Mouse (Mus musculus) MN1 (cell line): Measurements from ENCODE around the gene Hsf5.

ENCODE experiments used
- DNase-seq: peaks from one replicate; pipeline ENCODE4 v3.0.0-alpha.2; 2016; ENCODE audit warnings: low spot score

Hsf5 gene

DNA sequence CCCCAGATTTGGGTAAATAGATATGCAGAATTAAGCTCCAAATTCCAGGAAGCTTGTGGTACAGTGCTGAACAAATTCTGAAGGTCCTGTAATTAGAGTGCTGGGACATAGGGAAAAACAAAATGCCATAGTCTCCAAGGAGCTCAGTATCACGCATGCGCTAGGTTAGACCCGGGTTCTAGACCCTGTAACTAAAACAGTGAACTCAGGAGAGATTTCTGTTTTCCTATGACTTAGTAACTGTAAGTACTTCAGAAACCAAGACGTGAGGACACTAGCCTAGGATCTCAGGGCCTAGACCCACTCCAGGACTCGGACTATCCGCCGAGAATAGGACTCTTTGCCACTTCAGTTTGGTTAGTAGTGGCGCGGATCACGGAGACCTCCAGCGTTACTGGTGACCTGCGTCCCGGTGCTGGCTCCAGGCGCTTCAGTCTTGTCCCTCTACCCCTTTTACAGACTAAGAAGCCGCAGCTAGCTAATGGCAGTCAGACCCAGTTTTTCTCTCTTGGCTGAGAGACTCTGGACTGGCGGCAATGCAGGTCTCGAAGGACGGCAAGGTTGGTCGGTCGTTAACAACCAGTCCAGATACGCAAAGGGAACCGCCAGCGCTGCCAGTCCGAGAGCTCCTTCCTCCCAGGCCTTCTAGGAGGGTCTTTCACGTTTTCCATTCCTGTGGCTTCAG lies 26.0 kb upstream of the Hsf5 start:
- DNase-seq = peak; percentile 34

DNA sequence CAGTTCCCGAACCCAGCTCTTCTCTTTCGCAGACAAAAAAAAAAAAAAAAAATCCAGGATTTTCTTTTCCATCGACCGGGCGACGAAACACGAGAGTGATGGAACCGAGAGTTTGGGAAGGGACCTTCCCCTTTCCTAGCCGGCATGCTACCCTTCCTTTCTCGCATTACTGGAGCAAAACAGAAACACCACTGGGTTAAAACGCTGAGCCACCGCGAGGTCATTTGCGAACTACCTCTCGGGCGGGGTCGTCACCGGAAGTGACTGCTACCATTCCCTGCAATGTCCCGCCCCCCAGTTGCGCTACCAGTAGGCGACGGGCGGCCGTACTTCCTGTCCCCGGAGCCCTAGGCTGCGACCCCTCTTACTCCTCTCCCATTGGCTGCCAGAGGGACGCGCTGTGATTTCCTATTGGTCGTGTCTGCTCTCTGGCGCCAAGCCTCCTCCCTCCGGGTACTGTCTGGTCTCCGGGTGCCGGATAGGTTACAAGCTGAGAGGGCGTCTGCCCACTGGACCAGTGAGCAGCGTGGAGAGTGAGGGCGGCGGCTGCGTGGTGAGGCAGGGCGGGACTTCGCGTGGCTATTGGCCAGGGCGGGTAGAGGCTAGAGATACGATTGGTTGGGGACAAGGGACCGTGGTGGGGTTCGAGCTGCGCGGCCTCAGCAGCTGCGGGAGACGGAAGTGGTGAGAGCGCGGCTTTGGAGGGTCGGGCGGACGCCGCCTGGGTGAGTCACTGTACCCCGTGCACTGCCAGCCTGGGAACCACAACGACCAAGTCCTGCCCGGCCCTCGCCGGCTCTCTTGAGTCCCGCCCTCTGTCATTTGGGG lies 25.2 kb upstream of the Hsf5 start, which contains the start of gene Mtmr4:
Gene Mtmr4, plus strand, starts transcription at position 637 of the 828 bp plus-strand sequence.
- peak; percentile 98 for DNase-seq

DNA sequence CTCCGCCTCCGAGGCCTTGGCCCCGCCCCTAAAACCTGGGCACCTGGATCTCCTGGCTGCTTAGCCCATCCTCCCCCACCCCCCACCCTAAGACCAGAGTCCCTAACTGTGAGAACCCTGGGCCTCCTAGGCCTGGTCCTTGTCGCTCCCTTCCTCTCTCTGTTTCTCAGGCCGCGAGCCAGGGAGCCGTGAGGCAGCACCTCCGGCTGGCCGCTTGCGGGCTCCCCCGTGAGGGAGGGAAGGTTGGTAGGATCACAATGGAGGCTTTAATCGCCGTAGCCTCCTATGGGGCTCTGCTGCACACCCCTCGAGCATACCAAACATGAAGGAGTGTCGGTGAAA lies 24.6 kb upstream of the Hsf5 start:
- DNase-seq = no peak

DNA sequence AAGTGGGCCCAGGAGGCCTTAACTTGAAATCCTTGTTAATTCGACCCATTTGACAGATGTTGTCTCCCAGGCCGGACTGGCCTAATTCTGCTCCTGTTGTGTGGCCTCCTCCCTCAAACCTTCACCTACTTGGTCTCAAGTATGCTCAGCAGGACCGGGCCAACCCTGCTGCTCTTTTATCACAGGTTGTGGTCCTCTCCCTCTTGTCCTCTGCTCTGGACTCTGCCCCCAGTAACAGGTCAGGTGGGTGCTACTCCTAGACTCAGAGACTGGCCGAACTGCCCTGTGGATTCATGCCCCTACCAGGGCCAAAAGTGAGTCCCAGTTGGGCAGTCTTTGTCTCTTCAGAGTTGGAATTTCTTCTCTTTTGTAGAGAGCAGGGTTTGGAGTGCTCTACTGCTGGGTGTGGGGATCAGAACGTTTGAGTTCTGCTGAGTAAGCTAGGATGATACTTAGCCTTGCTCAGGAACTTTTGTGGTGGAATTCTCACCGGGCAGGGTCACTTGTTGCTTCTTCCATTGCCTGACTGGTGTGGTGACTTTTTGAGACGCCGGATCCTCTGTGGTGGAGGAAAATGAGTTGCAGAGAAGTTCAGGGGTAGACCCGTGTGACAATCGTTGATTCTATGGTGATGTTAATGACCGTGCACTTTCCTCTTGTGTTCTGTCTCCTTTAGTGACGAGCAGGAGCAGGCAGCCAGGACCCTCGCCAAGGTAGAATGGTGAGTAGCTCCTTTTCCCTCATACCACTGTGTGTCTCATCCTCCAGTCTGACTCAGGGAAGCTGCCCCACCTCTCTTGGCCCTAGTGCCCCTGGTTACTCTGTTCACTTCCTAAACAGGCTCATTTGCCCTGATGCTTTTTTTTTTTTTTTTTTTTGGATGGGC lies 24.0 kb upstream of the Hsf5 start:
- no peak for DNase-seq

DNA sequence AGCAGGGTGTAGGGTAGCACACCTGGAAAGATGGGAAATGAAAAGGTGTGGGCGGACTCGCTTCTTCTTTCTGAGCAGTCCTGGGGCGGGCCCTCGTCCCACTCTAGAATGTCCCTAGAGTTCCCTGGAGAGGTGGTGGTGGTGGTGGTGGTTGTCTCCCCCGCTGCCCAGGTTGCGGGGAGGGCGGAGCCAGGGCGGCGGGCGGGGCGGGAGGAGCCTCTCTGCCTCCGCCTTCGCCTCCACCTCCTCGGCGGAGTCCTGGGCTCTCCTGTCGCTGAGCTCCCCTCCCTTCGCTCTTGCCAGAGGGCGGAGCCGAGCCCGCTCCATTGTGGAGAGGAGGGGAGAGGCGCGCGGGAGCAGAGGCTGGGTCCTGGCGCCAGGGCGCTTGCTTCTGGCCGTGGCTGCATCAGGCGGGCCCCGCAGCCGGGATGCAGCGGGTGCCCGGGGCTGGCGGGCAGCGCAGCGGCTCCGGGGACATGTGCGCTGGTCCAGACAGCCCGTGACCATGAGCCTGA lies 21.6 kb upstream of the Hsf5 start:
- DNase-seq = peak; percentile 85

DNA sequence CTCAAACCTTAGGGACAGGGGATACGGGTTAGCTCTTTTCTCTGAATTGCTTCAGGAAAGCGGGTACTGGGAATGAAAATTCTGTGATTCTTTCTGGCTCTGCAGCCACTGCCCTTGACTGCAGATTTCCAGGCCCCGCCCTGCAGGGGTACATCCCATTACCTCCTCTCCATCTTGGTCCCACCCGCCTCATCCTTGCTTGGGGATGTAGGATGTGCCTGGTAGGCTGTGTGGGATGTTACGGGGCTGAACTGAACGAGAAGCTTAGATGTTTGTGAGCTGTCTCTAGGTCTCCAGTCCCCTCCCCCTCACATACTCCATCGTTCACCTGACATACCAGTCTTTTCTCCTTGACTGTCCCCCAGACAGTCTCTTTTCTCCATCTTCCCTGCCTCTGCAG lies 21.0 kb upstream of the Hsf5 start:
- peak; percentile 23 for DNase-seq

DNA sequence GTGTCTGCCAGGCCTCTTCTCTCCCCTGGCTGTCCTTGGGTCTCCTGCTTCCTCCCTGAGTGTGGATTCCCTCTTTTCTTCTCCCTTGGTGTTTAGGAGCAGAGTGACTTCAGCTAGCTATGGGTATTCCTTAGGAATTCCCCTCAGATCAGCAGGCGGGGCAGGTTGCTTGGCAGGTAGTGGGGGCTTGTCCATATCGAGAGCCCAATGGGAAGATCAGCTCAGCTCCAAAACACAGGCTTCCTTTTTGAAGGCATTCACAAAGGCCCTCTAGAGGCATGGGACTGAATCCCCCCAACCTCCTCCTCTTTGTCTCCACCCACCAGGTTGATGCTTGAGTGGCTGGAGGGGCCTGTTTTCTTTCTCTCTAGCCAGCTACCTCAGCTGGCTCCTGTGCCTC lies 20.5 kb upstream of the Hsf5 start:
- peak; percentile 23 for DNase-seq

DNA sequence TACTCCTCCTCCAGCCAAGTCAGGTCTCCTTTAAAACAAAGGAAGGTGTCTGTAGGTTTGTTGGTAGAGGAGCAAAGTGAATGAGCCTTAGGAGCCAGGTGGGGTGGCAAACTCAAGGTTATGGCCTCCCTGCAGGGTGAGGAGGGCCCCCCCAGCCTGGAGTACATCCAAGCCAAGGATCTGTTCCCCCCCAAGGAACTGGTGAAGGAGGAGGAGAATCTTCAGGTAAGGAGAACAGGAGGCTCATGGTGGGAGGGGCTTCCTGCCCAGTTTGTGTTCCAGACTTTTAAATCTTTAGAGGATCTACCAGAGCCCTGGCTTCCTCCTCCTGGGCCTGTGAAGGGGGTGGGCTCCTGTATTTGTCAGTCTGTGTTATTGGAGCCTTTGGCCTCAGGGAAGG lies 19.9 kb upstream of the Hsf5 start:
- DNase-seq = no peak

DNA sequence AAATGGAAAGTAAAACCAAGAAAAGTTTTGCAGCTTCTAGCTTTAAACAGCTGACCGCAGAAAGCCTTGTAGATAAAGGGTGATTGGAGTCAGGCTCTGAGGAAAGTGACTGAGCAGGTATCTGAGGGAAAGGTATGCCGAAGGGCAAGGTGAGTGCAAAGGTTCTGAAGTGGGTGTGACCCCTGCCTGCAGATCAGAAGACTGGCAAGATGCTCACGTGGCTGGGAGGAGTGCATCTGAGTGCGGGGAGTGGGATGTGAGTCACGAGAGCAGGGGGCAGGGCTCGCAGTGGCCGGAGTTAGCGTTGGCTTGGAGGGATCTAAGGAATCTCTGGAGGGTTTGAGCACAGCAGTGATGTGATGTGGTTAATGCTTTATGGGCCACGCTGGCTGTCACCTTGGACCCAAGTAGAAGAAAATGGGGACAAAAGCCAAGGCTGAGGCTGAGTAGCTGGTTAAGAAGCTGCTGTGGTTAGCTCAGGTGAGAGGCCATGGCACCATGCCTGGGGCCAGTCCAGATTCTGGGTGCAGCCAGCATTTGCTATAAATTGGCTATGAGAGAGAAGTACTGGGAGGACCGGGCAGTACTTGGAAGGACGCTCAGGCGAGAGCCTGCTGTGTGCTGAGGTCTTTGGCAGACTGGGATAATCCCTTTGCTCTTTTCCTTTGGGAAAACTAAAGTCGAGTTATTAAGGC lies 17.4 kb upstream of the Hsf5 start:
- DNase-seq = no peak

DNA sequence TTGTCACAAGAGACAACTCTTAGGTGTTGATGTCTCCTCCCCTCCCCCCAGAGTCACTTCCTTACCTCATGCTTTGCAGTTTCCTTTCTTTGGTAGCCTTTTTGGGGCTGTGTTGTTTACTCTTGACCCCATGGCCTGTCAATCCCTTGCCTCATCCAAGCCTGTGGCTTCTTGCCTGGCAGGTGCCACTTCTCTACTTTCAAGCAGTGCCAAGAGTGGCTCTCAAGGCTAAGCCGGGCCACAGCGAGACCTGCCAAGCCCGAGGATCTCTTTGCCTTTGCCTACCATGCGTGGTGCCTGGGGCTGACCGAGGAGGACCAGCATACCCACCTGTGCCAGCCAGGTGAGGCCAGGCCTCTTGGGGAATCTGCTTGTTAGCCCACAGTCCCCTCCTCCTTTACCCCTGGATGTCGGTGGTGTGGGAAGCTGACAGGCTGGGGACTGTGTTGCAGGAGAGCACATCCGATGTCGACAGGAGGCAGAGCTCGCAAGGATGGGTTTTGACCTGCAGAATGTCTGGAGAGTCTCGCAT lies 16.6 kb upstream of the Hsf5 start:
- DNase-seq = no peak

DNA sequence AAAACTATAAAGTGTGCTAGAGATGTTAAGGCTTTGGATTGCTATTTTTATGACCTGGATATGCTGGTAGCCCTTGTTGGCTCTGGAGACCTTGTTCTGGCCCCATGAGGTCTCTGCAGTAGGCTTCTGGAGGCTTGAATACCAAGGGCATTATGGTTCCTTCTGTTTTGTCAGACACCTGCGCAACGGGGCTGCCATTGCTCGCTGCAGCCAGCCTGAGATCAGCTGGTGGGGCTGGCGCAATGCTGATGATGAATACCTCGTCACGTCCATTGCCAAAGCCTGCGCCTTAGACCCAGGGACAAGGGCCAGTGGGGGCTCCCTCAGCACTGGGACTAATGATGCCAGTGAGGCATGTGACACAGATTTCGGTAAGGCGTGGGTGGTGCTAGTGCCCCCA lies 14.7 kb upstream of the Hsf5 start:
- no peak for DNase-seq

DNA sequence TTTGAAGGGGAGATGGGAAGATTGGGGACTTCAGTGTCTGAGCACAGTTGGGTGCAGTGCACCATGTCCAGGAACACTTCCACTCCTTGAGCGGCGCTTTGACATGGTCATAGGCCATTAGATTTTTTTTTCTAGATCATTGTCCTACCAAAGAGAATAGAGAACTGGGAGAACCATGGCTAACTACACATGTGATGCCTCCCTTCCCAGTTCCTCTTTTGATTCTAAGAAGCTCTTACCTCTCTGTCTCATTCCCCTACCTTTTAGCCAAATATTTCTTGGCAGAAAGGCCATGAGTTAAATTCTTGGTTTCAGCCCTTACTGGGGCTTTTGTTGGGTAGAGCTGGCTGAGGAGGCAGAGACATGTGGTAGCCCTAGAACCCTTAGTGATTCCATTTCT lies 13.4 kb upstream of the Hsf5 start:
- no peak for DNase-seq

DNA sequence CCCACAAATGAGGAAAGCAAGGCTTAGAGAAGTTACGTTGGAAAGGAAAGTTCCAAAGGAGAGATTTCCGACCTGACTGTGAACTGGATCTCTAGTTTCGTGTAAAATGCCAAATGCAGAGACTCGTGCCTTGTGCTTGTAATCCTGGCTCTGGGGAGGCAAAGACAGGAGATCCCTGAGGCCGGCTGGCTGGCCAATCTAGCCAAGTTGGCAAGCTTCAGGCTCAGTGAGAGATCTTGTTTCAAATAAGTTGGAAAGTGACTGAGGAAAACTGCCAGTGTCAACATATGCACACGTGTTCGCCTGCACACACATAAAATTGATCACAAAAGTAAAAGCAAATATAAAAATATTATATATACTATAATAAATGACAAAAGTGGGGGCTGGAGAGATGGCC lies 7.7 kb upstream of the Hsf5 start:
- DNase-seq = no peak

DNA sequence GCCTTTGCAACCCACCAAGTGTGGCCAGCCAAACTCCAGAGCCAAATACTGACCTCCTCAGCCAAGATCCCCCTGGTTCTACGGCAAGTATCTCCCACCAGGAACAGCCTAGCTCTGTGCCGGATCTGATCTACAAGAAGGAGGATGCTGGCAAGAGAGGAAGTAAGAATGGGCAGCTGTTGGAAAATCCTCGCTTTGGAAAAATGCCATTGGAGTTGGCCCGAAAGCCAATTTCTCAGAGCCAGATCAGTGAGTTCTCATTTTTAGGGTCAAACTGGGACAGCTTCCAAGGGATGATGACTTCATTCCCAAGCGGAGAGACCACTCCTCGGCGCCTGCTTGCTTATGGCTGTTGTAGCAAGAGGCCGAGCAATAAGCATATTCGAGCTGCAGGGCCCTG lies 5.4 kb upstream of the Hsf5 start:
- no peak for DNase-seq

DNA sequence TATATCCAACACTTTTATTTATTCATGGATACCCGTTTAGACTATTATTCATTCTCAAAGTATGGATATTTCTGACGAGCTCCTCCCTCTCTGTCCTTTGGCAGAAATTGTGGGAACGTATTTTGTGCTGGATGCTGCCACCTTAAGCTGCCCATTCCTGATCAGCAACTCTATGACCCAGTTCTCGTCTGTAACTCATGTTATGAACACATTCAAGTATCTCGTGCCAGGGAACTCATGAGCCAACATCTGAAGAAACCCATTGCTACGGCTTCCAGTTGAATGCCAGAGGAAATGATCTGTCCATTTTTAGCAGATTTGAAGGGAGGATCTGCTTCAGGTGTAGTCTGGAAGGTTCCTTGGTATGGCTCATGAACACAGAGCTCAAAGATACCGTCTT lies 3.0 kb upstream of the Hsf5 start:
- DNase-seq = no peak

DNA sequence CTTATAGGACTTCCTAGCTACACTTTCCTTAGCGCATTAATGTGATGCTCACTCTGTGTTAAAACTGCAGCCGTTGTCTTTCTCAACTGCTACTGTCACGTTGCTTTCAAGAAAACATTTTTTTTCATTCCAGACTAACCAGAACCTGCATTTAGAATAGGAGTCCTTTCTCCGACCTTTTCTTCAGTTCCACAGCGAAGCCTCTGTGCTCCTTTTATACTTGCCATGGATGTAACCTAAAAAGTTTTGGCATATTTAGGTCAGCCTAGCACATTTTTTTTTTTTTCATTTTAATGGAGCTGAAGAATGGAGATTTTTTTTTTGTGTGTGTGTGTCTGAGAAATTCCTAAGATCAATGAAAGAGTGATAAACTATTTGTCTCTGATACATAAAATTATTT lies 1.4 kb upstream of the Hsf5 start:
- DNase-seq = no peak

DNA sequence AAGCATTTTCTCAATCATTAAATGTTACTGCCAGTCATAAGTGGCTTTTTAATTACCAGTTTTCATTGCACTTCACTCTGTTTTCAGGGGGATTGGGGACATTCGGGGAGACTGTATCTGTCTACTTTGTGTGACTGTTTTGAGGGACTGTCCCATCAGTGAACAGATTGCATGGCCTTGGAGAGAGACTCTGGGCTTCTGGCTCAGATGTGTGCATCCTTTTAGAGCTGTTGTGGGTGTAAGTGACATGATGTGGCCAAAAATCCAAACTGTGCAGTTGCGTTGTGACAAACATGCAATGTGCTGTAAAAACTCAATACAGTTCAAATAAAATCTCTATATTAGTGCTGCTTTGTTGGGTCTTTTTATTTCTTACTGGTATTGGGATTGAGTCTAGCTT lies 1.0 kb upstream of the Hsf5 start:
- no peak for DNase-seq

DNA sequence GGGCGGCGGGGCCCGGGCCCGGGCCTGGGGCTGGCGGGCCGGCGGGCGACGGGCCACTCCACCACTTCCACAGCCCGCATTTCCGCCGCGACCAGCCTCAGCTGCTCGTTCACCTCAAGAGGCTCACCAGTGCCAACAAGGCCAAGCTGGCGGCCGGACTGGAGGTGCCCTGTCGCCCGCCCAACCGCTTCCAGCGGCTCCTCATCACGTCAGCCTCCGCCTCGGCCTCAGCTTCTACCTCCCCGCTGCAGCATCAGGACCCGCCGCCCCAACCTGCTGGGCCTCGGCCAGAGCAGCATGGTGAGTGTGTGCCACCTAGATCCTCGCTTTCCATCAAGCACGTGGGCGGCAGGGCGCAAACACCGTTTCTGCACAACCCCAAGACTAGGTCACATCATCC lies 642 bp downstream of the Hsf5 start:
- no peak for DNase-seq

DNA sequence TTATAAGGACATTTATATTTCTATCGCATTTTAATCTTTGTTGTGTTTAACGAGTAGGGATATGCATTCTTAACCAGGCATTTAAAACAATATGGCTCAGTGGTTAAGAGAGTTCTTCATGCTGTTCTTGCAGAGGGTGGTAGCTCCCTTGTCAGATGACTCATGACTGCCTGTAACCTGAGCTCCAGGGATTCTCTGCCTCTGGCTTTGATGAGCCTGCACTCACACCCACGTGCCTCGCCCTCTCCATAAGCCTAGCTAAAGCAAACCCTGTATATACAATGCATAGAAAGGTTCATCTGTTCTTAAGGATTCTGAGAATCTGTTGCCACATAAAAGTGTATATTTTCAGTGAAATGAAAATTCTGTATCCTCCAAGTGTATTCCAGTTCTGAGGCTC lies 6.2 kb downstream of the Hsf5 start:
- DNase-seq = peak; percentile 12

DNA sequence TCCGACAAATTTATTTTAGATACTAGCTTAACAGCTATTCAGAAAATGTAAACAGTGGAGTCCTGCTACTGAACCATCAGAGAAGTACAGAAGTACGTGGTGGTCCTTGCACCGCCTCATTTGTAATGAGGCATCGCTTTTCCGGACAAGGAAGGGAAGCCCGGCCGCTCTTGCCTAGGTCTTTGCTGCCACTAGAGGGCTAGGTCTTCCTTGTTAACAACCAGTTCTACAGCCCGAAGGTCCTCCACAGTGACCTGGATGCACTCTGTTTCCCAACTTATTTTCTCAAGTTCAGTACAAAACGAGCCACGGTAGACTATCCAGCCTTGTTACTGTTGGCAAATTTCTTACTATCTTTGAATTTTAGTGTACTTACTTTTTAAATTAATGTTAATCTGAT lies 12.9 kb downstream of the Hsf5 start:
- no peak for DNase-seq

DNA sequence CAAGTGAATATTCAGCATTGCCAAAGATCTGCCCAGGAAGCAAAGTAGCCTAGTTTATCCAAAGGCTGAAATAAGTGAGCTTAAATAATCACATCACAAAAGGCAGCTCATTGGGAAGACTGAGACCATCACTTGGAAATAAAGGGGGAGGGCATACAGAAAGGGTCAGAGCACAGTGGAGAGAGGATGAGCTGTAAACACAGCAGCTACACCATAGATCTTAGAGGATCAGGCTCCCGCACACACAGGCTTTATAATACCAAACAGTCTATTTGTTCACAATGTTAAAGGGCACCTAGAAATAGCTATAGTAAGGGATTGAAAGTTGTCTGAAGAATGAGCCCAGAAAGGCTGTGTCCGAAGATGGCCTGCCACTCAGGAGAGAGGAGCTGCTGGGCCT lies 21.8 kb downstream of the Hsf5 start:
- DNase-seq = no peak

DNA sequence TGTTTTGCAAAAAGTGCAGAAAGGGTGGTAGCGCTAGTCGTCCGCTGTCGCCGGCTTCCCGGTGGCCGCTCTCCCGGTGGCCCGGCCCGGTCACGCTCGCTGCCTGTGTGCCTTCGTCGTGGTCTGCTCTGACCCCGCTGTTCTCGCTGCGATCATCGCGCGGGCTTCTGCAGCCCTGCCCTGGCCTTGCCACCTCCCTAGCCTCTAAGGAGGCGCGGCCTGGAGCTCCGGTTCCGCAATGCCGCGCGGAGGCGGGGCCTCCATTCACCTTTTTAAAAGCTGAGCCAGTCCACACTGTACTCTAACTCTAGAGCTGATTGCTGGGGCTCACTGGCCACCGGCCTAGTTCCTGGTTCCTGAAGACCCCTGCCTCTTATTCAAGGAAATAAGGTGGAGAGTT lies 22.2 kb downstream of the Hsf5 start:
- peak; percentile 65 for DNase-seq
